Mouse (Mus musculus) C2C12 (cell line): Measurements from ENCODE around the gene Kiss1r.

Experiments
- CTCF ChIP-seq: IDR thresholded peaks from one replicate; pipeline ENCODE4 v1.5.1; 2011; ENCODE audit not compliant: control insufficient read depth, insufficient read depth, insufficient read length
- FOSL1 ChIP-seq: IDR thresholded peaks from one replicate; pipeline ENCODE4 v1.8.0; 2011; ENCODE audit warnings: mild to moderate bottlenecking, low read length; ENCODE audit not compliant: poor library complexity, insufficient read depth, severe bottlenecking
- MAX ChIP-seq: IDR thresholded peaks from one replicate; pipeline ENCODE4 v1.6.1; 2011; ENCODE audit warnings: mild to moderate bottlenecking, control low read depth
- MYOG ChIP-seq: IDR thresholded peaks from one replicate; pipeline ENCODE4 v1.6.1; 2011; ENCODE audit not compliant: control insufficient read depth, insufficient read length; ENCODE audit errors: extremely low read depth

GRCm38 (mm10) chr10:79945507-79946234, 28.9 kb downstream of the Kiss1r start:
- no peak for TF ChIP-seq CTCF
- TF ChIP-seq FOSL1 = no peak
- no peak for TF ChIP-seq MYOG
- TF ChIP-seq MAX = no peak
